Mouse (Mus musculus): ENCODE data around the gene Sorcs2. TPM values are rescaled to one million over a fixed set of nuclear protein-coding genes. Genes with fewer than 3 reads are reported as not detected.

Sorcs2 gene
- 0.36 and 0.49 TPM in 2 replicates for polyA plus RNA-seq (2012; rRNA removed)

DNA sequence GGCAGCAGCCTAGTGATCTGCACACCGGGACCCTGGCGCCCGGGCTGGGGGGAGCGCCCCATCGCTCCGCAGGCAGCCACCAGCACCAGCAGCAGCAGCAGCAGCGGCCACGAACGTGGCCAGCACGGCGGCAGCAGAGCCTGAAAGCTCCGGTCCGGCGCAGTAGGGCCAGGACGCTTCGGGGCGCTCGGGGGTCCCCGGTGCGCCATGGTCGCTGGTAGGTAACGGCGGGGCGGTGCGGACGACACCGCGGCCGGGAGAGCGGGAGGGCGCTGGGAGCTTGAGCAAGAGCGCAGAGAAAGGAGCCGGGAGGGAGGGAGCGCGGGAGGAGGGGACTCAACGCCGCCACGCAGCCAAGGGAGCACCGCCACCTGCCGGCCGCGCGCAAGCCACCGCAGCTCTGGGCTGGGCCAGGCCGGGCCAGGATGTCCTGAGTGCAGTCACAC lies at the start of gene Sorcs2:
Gene Sorcs2 (minus strand): TSS at position 303 of the 446 bp plus-strand sequence.

DNA sequence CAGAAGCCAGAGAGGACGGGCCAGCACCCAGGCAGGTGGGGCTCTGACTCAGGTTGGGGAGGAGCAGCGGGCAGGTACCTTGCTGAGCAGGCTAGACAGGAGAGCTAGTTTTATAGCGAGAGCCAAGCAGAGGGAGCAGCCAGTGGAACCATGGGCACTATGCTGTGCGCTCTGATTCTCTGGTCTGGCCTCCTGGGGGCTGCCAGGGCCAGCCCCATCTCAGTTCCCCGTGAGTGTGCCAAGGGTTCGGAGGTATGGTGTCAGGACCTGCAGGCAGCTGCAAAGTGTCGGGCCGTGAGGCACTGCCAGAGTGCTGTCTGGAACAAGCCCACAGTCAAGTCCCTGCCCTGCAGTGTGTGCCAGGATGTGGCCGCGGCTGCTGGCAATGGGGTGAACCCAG lies 194.0 kb downstream of the Sorcs2 start, which contains the start of gene Psapl1:
Gene Psapl1 (plus strand): TSS at position 106 of the 400 bp plus-strand sequence.

Other genes with a start within 250 kb of the Sorcs2 start
- gene Psapl1, start 194.1 kb downstream of the Sorcs2 start, polyA plus RNA-seq (2012; rRNA removed) = not detected in 2 replicates
- 16.9 and 19.0 TPM in 2 replicates for gene Grpel1, start 66.9 kb upstream of the Sorcs2 start, polyA plus RNA-seq (2012; rRNA removed)
- 4.2 and 4.8 TPM in 2 replicates for gene Tada2b, start 86.1 kb upstream of the Sorcs2 start, polyA plus RNA-seq (2012; rRNA removed)
- gene Ccdc96, start 86.4 kb upstream of the Sorcs2 start, polyA plus RNA-seq (2012; rRNA removed) = 0.12 and 0.15 TPM in 2 replicates
- 8.4 and 9.7 TPM in 2 replicates for gene Tbc1d14, start 195.1 kb upstream of the Sorcs2 start, polyA plus RNA-seq (2012; rRNA removed)